Mouse (Mus musculus): Measurements from ENCODE around the gene Tpm4.

- TF ChIP-seq CTCF (IDR thresholded peaks at IDR 0.05; ENCODE audit: low read depth) (no peak), EP300 (IDR thresholded peaks at IDR 0.05; ENCODE audit: low read depth) (no peak)
Observed at GRCm38 (mm10) chr8:72197997-72198396, 63.2 kb downstream of the Tpm4 start.
